Mouse (Mus musculus) retina, postnatal 7 days (tissue): Measurements from ENCODE around the gene Fdx1l.
"Not testable (repeated sequence)": the region's sequence is repeated elsewhere in the genome, so short reads cannot be mapped to it uniquely, and the experiment has no call there.

Experiments
- DNase-seq: peaks from one replicate; pipeline ENCODE4 v3.0.0-alpha.2; 2012; ENCODE audit warnings: low read depth, low spot score

Gene Fdx1l

DNA sequence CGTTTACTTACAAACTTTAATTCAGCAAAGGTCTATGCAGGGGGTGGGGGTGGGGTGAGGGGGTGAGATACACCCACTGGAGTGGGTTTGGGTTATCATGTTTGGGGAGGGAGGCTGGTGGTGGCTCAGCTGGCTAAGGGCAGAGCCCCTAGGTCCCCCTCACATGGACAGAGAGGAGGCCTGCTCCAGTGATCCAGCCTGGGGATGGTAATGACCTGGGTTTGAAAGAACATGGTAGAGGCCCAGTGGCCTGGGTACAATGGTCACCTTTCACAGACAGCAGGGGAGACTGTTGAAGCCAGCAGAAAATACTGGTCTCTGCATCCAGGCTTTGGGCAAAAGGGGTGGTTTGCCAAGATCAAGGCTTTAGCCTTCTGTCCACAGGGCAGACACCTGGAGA is 759 bp upstream of the Fdx1l start:
- DNase-seq, result no peak

DNA sequence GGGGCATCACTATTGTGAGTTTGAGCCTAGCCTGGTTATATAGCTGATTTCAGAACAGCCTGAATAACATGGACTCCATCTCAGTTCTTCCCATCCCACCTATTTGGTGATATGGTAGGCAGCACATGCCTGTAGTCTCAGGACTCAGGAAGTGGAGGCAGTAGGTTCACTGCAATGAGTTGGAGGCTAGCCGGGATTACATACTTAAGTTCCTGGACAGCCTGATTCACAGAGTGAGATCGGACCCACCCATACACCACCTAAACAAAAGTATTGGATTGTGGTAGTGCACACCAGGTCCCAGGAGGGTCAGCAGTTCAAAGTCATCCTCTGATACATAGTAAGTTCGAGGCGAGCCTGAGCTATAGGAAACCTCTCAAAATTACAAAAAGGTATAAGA is 773 bp downstream of the Fdx1l start:
- no peak for DNase-seq

DNA sequence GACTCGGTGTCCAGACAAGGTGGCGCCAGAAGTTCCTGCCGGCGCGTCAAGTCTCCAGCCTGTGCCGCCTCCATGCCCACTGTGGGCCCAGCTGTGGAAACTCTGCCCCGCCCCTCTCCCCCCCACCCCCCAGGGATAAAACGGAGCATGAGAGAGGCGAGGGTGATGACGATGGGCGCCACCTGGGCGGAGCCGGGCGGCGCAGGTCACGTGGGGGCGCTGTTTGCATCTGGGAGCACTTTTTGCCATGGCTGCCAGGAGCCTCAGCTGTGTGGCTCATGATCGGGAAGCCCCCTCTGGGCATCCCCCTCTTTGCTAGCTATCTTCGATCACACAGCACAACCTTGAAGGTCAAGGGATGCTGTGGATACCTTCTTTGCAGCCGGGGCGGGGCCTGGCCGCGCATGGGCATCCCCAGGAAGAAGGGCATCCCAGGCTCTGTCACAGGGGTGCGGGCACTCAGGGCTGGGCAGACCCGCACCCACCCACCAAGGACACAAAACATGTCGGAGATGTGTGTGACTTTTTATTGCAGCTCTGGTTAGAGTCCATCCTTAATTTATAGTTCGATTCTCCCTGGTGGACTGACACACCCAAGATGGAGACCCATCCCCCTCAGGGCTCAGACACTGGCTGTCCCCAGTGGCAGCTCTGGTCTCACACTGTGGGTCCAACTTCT is 6.3 kb downstream of the Fdx1l start, which contains the start of gene Zglp1:
TSS of gene Zglp1 (minus strand) at position 88 of the 679 bp plus-strand sequence.
- DNase-seq, result no peak

DNA sequence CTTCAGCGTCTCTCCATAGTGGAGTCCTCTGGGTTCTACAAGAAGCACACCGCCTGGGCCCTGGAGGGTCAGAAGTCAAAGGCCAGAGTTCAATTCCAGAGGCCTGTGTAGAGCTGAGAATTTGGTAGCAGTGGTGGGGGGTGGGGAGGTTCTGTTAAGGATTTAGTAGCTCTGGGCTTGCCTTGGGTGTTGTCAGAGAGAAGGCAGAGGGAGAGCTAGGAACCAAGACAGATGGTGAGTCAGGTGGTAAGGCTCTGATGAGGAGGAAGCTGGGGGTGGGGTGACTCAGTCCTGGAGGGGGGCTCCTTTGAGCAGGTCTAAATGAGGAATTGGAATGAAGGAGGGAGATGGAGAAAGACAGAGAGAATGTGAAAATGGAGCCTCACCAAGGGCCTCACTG is 10.5 kb downstream of the Fdx1l start:
- DNase-seq, result no peak

DNA sequence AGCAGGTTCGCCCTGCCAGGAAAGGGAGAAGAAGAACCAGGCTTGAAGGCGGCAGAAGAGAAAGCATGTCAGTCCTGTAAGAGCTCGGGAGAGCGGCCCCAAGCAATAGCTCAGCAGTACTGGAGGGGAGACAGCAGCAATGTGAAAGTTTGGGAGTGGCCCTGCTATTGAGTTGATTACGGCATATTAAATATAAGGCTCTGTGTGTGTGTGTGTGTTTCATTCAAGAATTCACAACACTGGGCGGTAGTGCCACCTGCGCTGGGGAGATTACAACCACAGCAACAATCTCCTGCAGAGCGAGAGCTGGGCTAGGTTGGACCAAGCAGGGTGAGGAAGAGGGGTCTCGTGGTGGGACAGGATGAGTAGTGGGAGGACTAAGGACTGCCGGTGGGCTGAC is 21.8 kb downstream of the Fdx1l start:
- DNase-seq, result no peak

DNA sequence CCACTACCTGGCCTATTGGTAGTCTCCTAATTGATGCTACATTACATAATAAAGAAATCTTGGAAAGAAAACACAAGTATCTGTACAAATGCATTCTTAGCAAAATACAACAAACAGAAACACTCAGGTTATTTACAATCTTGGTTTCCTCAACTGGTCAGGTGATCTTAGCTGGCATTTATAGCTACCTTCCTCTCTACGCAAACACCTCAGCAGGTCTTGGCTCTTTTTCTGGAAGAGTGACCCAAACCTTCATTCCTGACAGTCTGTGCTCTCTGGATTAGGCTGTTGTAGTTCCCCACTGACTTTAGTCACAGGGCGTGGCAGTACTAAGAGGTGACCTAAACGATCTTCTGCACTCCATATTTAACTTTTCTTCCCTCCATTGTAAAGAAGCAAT is 28.2 kb downstream of the Fdx1l start:
- no peak for DNase-seq

DNA sequence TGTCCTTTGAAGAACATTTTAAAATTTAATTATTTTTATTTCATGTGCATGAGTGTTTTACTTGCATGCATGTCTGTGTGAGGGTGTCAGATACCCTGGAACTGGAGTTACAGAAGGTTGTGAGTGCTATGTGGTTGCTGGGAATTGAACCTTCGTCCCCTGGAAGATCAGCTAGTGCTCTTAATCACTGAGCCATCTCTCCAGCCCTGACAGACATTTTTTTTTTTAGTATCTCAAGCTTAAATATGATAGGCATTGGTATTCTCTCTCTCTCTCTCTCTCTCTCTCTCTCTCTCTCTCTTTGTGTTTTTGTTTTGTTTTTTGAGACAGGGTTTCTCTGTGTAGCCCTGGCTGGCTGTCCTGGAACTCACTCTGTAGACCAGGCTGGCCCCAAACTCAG is 28.6 kb downstream of the Fdx1l start:
- DNase-seq, result not testable (repeated sequence)

DNA sequence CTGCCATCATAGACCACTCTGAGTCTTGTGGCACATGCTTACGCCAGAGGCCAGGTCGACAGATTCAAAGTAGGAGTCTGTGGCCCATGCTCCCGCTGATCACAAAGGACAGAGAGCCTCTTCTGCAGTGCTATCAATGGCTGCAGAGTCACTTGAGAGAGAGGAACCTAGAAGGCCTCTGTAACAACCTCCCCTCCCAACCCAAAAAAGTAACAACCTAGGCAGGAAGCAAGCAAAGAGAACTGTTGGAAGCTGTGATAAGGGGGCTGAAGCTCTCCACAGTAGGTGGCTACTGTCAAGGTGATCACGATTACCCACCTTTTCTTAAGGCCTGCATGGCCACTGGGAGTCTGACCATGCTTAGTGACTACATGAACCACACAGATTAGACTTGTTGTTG is 29.9 kb downstream of the Fdx1l start:
- no peak for DNase-seq

DNA sequence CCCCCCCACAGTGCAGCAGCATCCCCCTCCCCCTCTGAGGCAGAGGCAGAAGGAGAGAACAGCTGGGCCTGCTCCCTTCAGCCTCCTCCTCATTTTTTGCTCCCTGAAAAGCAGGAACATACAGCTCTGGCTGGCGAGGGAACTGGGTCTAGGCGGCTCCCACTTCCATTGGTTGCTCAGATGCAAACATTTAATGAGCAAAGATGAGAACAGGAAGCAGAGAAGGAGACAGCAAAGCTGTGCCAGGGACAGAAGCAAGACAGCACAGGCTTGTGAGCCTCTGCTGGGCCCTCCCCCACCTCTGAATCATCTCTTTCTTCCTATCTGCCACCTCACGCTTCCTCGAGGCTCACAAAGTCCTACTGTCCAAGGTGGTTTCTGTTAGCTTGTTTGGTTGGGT is 32.1 kb downstream of the Fdx1l start:
- DNase-seq, result no peak

DNA sequence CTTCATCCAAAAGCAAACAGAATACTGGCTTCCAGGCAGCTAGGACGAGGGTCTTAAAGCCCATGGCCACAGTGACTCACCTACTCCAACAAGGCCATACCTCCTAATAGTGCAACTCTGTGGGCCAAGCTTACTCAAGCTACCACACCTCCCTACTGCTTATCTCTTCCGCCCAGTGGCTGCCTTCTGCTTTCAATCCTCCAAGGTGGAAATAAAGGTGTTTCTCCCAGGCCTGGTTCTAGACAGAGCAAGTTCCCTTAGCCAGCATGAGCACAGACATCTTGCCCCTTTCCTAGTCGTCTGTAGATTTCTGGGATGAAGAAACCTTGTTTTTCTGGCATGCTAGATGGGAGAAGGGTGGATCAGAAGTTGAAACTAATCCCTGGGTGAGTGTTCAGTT is 33.6 kb downstream of the Fdx1l start:
- no peak for DNase-seq

DNA sequence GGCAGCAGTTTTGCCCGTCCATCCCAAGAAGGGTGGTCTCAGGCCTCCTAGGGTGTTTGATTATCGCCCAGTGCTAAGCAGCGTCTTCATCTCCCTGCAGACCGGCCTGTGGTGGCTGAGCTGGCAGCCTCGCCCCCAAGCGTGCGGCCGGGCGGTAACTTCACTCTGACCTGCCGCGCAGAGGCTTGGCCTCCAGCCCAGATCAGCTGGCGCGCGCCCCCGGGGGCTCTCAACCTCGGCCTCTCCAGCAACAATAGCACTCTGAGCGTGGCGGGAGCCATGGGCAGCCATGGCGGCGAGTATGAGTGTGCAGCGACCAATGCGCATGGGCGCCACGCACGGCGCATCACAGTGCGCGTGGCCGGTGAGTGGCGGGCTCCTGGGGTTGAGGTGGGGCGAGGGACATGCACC is 35.9 kb downstream of the Fdx1l start:
- DNase-seq, result no peak

DNA sequence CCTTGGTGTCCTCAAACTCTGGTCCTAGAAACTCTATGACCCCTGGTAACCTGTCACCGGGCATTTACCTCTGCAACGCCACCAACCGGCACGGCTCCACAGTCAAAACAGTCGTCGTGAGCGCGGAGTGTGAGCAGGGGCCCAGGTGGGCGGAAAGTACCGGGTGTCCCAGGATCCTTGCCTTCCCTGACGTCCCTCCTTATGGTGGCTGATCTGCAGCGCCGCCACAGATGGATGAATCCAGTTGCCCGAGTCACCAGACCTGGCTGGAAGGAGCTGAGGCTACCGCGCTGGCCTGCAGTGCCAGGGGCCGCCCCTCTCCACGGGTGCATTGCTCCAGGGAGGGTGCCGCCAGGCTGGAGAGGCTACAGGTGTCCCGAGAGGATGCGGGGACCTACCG is 36.7 kb downstream of the Fdx1l start:
- no peak for DNase-seq

DNA sequence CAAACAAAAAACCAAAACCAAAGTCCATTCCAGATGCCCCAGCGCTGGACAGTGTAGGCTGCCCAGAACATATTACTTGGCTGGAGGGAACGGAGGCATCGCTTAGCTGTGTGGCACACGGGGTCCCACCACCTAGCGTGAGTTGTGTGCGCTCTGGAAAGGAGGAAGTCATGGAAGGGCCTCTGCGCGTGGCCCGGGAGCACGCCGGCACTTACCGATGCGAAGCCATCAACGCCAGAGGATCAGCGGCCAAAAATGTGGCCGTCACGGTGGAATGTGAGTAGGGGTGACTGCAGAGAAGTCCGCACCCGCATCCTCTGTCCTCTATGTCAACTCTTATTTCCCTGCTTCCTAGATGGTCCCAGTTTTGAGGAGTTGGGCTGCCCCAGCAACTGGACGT is 37.3 kb downstream of the Fdx1l start:
- no peak for DNase-seq

DNA sequence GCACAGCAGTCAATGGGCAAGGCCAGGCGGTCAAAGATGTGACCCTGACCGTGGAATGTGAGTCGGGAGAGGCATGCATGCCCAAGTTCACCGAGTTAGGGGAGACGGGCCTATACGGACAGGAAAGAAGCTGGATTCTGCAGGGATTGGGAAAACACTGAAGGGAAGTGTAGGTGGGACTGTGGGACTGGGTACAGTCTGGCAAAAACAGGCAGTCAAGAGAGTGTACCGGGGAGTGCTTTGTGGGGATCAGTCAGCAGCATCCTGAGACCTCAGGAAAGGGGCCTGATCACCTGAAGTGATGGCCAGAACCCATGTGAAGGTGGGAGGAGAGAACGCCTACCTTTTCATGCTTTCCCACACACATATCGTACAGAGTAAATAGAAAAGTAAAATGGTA is 37.8 kb downstream of the Fdx1l start:
- no peak for DNase-seq

DNA sequence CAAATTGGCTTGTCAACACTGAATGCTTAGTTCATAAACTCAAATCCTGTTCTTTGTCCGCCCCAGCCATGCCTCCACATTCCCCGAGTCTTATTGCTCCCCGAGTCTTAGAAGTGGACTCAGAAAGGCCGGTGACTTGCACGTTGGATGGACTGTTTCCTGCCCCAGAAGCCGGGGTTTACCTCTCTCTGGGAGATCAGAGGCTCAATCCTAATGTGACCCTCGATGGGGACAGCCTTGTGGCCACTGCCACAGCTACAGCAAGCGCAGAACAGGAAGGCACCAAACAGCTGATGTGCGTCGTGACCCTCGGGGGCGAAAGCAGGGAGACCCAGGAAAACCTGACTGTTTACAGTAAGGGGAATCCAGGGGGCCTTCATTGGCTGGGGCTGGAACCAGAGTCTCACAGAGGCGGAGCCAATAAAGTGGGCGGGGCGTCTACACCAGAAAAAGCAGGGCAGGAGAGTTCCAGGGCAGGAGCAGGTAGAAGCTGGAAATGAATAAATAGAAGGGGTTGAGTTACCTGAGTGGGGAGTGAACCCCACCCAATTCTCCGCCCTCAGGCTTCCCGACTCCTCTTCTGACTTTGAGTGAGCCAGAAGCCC is 38.8 kb downstream of the Fdx1l start:
- DNase-seq, result no peak

DNA sequence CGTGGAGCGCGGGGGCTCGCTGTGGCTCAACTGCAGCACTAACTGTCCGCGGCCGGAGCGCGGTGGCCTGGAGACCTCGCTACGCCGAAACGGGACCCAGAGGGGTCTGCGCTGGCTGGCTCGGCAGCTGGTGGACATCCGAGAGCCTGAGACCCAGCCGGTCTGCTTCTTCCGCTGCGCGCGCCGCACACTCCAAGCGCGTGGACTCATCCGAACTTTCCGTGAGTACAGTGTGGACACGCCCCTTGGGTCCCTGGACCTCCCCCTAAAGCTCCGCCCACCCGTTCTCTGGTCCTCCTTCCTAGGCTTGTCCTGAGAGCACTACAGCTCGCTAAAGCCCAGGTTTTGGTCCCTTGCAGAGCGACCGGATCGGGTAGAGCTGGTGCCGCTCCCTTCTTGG is 40.3 kb downstream of the Fdx1l start:
- no peak for DNase-seq

DNA sequence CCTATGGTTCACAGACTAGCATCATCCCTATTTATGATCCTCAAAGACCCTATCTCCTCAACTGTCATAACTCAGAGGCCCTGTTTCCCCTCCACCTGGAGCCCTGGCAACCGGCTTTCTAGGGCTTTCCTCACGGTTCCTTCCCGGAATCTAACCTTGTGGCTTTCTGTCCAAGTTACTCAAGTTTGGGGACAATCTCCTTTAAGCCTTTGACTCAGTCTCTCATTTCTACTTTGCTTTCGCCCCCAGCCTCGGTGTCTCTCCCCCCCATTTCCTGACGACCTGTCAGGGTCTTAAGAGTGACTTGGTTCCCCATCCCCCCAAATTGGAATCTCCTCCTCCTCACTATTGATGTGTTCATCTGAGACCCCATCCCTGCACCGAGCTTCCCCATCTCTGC is 40.9 kb downstream of the Fdx1l start:
- no peak for DNase-seq

DNA sequence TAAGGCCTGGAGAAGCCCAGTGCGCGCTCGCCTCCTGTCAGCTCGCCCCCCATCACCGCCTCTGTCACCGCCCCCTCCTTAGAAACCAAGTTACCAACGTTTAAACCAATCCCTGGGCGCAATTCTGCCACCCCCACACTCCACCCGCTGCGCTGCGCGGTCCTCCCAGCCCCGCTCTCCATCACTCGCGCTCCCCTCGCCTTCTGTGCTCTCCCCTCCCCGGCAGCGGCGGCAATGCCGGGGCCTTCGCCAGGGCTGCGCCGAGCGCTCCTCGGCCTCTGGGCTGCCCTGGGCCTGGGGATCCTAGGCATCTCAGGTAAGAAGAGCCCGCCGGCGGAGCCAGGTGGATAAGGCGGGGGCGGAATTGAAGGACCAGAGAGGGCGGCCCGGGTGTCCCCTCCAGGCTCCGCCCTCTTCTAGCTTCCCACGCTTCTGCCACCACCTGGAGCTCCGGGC is 41.5 kb downstream of the Fdx1l start, which contains the start of gene Icam5:
TSS of gene Icam5 (plus strand) at position 178 of the 456 bp plus-strand sequence.
- DNase-seq, result no peak

DNA sequence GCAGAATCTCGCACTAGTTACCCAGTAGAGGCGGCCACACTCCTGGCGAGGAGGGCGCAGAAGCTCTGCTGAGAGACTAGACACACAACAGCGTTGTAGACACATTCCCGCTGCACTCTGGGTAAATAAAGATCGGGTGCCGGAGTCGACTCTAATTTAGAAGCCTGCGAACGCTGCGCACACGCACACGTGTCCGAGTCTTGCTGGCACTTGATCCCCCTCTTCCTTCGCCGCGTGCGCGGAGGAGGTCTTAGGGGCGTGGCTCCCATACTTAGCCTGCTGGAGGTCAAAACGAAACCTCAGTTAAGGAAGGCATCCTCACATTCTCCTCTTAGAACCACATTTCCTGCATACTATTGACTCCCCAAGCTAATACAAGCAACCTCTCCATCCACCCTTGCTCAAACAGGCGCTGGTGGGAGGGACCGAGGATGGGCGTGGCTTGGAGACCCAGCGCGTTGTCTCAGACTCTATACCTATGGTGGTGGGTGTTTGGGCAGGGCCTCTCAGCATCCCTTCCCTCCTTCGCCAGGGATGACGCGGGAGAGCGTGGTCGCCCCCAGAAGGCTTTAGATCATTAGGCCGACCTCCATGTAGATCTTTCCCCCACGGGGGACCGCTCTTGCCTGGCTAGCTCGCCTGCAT is 42.0 kb downstream of the Fdx1l start:
- no peak for DNase-seq

DNA sequence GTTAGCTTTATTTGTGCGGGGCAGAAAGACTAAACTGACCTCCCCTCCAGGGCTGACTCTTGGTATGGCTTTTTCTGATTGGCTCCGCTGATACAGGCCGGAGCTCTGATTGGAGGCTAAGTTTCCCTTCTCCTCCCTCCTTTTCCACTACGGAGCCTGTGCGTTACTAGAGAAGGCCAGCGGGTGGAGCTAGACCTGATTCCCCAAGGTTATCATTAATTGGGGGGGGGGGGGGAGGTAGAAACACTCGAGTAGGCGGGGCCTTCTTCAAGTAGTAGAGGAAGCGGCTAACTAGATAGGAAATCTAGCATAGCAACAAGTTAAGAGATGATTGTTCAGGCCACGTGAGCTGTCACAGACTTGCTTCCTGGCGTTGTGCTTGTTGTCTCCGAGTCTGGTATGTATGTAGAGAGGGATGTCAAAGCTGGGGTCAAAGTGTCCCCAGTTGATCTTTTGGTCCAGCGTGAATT is 42.6 kb downstream of the Fdx1l start:
- no peak for DNase-seq

DNA sequence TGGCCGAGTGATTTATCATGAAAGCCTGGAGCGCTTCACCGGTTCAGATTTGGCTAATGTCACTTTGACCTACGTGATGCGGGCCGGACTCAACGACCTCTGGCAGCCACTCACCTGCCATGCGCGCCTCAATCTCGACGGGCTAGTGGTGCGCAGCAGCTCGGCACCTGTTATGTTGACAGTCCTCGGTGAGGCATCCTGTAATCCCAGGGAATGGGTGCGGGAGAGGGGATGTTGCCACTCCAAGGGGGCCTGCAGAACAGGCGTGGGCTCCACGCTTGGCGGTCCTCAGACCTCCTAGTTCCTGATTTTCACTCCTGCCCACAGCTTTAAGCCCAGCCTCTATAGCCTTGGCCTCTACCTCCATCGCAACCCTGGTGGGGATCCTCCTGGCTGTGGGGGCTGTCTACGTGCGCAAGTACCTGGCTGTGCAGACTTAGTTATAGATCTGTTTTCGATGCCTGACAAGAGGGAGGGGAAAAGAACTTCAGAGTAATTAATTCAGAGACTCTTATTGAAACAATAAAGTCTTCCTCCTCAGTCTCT is 43.3 kb downstream of the Fdx1l start:
- no peak for DNase-seq

DNA sequence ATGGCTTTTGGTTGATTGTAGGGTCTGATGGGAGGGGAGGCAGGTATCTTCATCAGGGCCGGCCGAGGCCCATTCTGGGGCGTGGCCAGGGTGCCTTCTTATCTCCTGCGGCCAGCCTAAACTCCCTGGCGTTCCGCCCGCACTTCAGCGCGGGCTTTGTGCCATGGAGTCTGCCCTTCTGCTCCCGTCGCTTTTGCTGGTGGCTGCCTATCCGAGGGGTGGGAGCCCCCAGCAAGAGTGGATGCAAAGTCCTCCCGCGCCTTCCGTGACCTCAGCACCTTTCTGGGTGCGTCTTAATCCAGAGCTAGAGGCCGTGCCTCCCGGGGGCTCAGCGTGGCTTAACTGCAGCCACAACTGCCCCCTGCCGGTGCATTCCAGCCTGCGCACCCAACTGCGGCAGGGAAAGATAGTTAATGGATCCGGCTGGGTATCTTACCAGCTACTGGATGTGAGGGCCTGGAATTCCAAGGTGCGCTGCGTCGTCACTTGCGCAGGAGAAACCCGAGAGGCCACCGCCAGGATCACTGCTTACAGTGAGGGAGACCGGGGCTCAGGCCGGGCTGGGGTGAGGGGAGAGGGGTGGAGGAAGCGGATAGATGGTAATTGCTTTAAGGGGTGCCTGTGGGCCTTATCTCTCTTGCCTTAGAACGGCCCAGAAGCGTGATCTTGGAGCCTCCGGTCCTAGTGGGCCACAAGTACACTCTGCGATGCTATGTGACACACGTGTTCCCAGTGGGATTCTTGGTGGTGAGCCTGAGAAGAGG is 43.9 kb downstream of the Fdx1l start, which contains the start of gene Icam4:
TSS of gene Icam4 (plus strand) at position 83 of the 764 bp plus-strand sequence.
- no peak for DNase-seq
